Mouse (Mus musculus) liver, embryonic 14.5 days (tissue): ENCODE data around the gene Mettl24.

Source experiments
- CTCF ChIP-seq: IDR thresholded peaks from 2 replicates; pipeline ENCODE4 v1.5.1; 2016; ENCODE audit warnings: antibody characterized with exemption, low read depth, control low read depth
- EP300 ChIP-seq: IDR thresholded peaks from 2 replicates; pipeline ENCODE4 v1.6.1; 2016; ENCODE audit warnings: antibody characterized with exemption, low read depth

DNA sequence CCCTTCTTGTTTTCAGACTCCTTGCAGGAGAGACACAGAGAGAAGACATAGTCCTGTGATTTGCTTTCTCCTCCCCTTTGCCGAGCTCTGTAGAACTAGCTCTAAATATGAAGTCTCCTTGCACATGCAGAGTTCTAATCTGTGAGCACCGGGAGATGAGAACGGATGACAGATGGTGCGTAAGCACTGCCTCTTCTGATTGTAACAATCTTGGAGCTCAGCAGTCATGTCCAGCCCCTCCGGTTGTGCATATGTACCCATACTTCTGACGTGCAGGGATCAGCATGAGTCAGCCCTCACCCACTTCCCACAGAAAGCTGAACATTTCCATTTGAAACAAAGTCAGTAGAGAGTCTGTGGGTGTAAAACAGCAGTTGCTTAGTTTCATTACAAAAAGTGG lies 5.2 kb downstream of the Mettl24 start:
- TF ChIP-seq CTCF (no peak), EP300 (no peak)
